In the genomic region with DNA sequence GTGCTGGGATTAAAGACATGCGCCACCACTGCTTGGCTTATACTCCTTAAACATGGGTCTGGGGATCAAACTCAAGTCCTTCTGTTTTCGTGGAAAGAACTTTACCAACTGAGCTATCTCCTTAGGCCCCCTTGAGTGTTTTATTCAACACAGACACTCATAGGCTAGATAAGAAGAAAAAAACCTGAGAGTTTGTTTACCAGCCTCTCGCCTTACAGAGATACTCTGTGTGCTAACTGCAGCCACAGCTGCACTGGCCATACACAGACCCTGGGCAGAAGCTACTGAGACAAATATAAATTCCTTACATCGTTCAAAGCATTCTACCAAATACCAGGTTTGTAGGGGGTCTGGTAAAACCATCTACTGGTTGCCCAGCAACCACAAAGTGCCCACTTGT, we compare ENCODE assay signal across 20 mouse cellular contexts.
"Had no signal": no experiment of that assay in that cellular context is flagged by ENCODE, and none has a peak within 500 bp of the region (broad histone marks: within the 10 kb centered on the region; RNA-seq: fewer than 3 reads in every experiment).

No protein-coding gene starts in this region.

- H3K36me3 ChIP-seq: limb, embryonic 10.5 days; limb, embryonic 13.5 days; midbrain, embryonic 12.5 days; neural tube, embryonic 12.5 days; neural tube, embryonic 15.5 days; stomach, embryonic 15.5 days had no signal

- H3K9me3 ChIP-seq: limb, embryonic 10.5 days; limb, embryonic 13.5 days; midbrain, embryonic 12.5 days; midbrain, embryonic 15.5 days; neural tube, embryonic 12.5 days; neural tube, embryonic 15.5 days; stomach, embryonic 15.5 days had no signal

- ATAC-seq: inflammation-experienced regulatory T-cells, adult 6 months; intestine, embryonic 16.5 days; midbrain, embryonic 15.5 days had no signal

- H3K4me2 ChIP-seq: limb, embryonic 13.5 days; midbrain, embryonic 12.5 days; midbrain, embryonic 15.5 days; neural tube, embryonic 12.5 days; neural tube, embryonic 15.5 days; stomach, embryonic 15.5 days had no signal

- H3K9ac ChIP-seq: limb, embryonic 13.5 days; midbrain, embryonic 12.5 days; midbrain, embryonic 15.5 days; neural tube, embryonic 12.5 days; neural tube, embryonic 15.5 days; stomach, embryonic 15.5 days had no signal

- H3K27ac ChIP-seq: limb, embryonic 10.5 days; limb, embryonic 13.5 days; macrophage; midbrain, embryonic 12.5 days; midbrain, embryonic 15.5 days; neural tube, embryonic 12.5 days; neural tube, embryonic 15.5 days; stomach, embryonic 15.5 days had no signal

- DNase-seq: kidney, adult 18-20 months; kidney, adult 9 months; kidney, postnatal 14 days; kidney, postnatal 4 days; lung, adult 2 months; lung, postnatal 10 days; right cerebral cortex, adult 18-20 months; right cerebral cortex, postnatal 25 days; spleen, adult 18-20 months; thymus, postnatal 25 days had no signal

- H3K4me1 ChIP-seq: limb, embryonic 10.5 days; midbrain, embryonic 15.5 days; neural tube, embryonic 12.5 days; stomach, embryonic 15.5 days had no signal

- H3K4me3 ChIP-seq: limb, embryonic 10.5 days; limb, embryonic 13.5 days; midbrain, embryonic 12.5 days; midbrain, embryonic 15.5 days; neural tube, embryonic 12.5 days; neural tube, embryonic 15.5 days; stomach, embryonic 15.5 days had no signal

- H3K27me3 ChIP-seq: limb, embryonic 13.5 days; midbrain, embryonic 12.5 days; midbrain, embryonic 15.5 days; neural tube, embryonic 12.5 days; neural tube, embryonic 15.5 days; stomach, embryonic 15.5 days had no signal
